Mouse (Mus musculus): Measurements from ENCODE around the gene Arhgef38.

Gene Arhgef38

GRCm38 (mm10) chr3:133165130-133165529 lies 69.6 kb downstream of the Arhgef38 start:
- peak; percentile 63 to 67 for DNase-seq (ENCODE audit: low spot score in 2 of 2)

GRCm38 (mm10) chr3:133163913-133164406 lies 70.8 kb downstream of the Arhgef38 start:
- no peak for DNase-seq (ENCODE audit: low spot score in 2 of 2)

GRCm38 (mm10) chr3:133163174-133163573 lies 71.6 kb downstream of the Arhgef38 start:
- peak; percentile 20 to 28 for DNase-seq (ENCODE audit: low spot score in 2 of 2)

- no peak for DNase-seq (ENCODE audit: low spot score in 2 of 2)
These were observed 73.3 kb downstream of the Arhgef38 start for GRCm38 (mm10) chr3:133161407-133161806.

GRCm38 (mm10) chr3:133158260-133158659 lies 76.5 kb downstream of the Arhgef38 start:
- DNase-seq (ENCODE audit: low spot score in 2 of 2): no peak

GRCm38 (mm10) chr3:133154683-133155082 lies 80.1 kb downstream of the Arhgef38 start:
- peak; percentile 30 to 40 for DNase-seq (ENCODE audit: low spot score in 2 of 2)

GRCm38 (mm10) chr3:133153629-133154028 lies 81.1 kb downstream of the Arhgef38 start:
- DNase-seq (ENCODE audit: low spot score in 2 of 2): no peak

- no peak for DNase-seq (ENCODE audit: low spot score in 2 of 2)
These were observed 81.9 kb downstream of the Arhgef38 start for GRCm38 (mm10) chr3:133152831-133153230.

GRCm38 (mm10) chr3:133151629-133152028 lies 83.1 kb downstream of the Arhgef38 start:
- DNase-seq (ENCODE audit: low spot score in 2 of 2): no peak

GRCm38 (mm10) chr3:133144511-133145147 lies 90.1 kb downstream of the Arhgef38 start:
- no peak for DNase-seq (ENCODE audit: low spot score in 2 of 2)

GRCm38 (mm10) chr3:133141877-133142276 lies 92.9 kb downstream of the Arhgef38 start:
- no peak for DNase-seq (ENCODE audit: low spot score in 2 of 2)

- peak in 1 of 2 experiments; percentile 9 for DNase-seq (ENCODE audit: low spot score in 2 of 2)
These were observed 102.1 kb downstream of the Arhgef38 start for GRCm38 (mm10) chr3:133132611-133133010.

GRCm38 (mm10) chr3:133131372-133131771 lies 103.4 kb downstream of the Arhgef38 start:
- no peak for DNase-seq (ENCODE audit: low spot score in 2 of 2)

GRCm38 (mm10) chr3:133113281-133113680 lies 121.5 kb downstream of the Arhgef38 start:
- DNase-seq (ENCODE audit: low spot score in 2 of 2): no peak

GRCm38 (mm10) chr3:133111741-133112140 lies 123.0 kb downstream of the Arhgef38 start:
- DNase-seq (ENCODE audit: low spot score in 2 of 2): peak; percentile 31 to 58

GRCm38 (mm10) chr3:133109844-133110243 lies 124.9 kb downstream of the Arhgef38 start:
- no peak for DNase-seq (ENCODE audit: low spot score in 2 of 2)

- no peak for DNase-seq (ENCODE audit: low spot score in 2 of 2)
These were observed 126.0 kb downstream of the Arhgef38 start for GRCm38 (mm10) chr3:133108731-133109130.

GRCm38 (mm10) chr3:133104436-133104835 lies 130.3 kb downstream of the Arhgef38 start:
- no peak for DNase-seq (ENCODE audit: low spot score in 2 of 2)

- DNase-seq (ENCODE audit: low spot score in 2 of 2): no peak
These were observed 131.0 kb downstream of the Arhgef38 start for GRCm38 (mm10) chr3:133103768-133104167.

GRCm38 (mm10) chr3:133098909-133099308 lies 135.8 kb downstream of the Arhgef38 start:
- no peak for DNase-seq (ENCODE audit: low spot score in 2 of 2)

GRCm38 (mm10) chr3:133098336-133098735 lies 136.4 kb downstream of the Arhgef38 start:
- DNase-seq (ENCODE audit: low spot score in 2 of 2): no peak

- no peak for DNase-seq (ENCODE audit: low spot score in 2 of 2)
These were observed 136.8 kb downstream of the Arhgef38 start for GRCm38 (mm10) chr3:133097936-133098335.

GRCm38 (mm10) chr3:133094305-133094704 lies 140.4 kb downstream of the Arhgef38 start:
- no peak for DNase-seq (ENCODE audit: low spot score in 2 of 2)

- no peak for DNase-seq (ENCODE audit: low spot score in 2 of 2)
These were observed 141.8 kb downstream of the Arhgef38 start for GRCm38 (mm10) chr3:133092936-133093335.
